Mouse (Mus musculus) layer of hippocampus, postnatal 14 days (tissue): ENCODE data around the gene Prrxl1. TPM values are rescaled to one million over a fixed set of nuclear protein-coding genes. Genes with fewer than 3 reads are reported as not detected.

ENCODE experiments used
- total RNA-seq, 2 experiments: library from RNA; stranded (reverse); gene quantifications; 2 replicates each; pipeline ENCODE4 v1.2.3; 2021

Prrxl1 gene
- total RNA-seq, 2 experiments from 2014 or later = not detected

Other genes starting within 250 kb of the Prrxl1 start
- gene 1700024G13Rik, start 211.0 kb upstream of the Prrxl1 start, total RNA-seq = 1 to 10 TPM in 1 of 2 experiments, not detected in 1; 1.1 TPM
- gene Slc18a3, start 134.6 kb upstream of the Prrxl1 start, total RNA-seq = under 1 TPM in 1 of 2 experiments, not detected in 1; 0.21 TPM
- gene Chat, start 133.4 kb upstream of the Prrxl1 start, total RNA-seq = under 1 TPM in 1 of 2 experiments, not detected in 1; 0.12 TPM
- gene Ercc6, start 85.9 kb upstream of the Prrxl1 start, total RNA-seq = 10 to 100 TPM; 18.9 to 20.5 TPM
- gene 3425401B19Rik, start 85.9 kb downstream of the Prrxl1 start, total RNA-seq = under 1 TPM in 1 of 2 experiments, not detected in 1; 0.07 TPM
- 1 to 10 TPM in 1 of 2 experiments, under 1 TPM in 1; 0.29 to 1.5 TPM for gene Tmem273, start 186.6 kb downstream of the Prrxl1 start, total RNA-seq
- not detected for gene Fam170b, start 234.6 kb downstream of the Prrxl1 start, total RNA-seq